Mouse (Mus musculus): ENCODE measurements around the gene Tarbp1. TPM values are rescaled to one million over a fixed set of nuclear protein-coding genes. Genes with fewer than 3 reads are reported as not detected.

Gene Tarbp1
- polyA plus RNA-seq, 2 experiments = 3.3 to 8.2 TPM

- ATAC-seq (ENCODE audit: low FRiP score, low read depth) (no peak), DNase-seq (ENCODE audit: low spot score) (no peak)
- no peak overlapping the region for H3K4me2 ChIP-seq (replicated peaks; ENCODE audit: low read depth, low read length, severe bottlenecking)
- no peaks in the 10 kb centered on the region for H3K9me3 ChIP-seq (ENCODE audit: control insufficient read depth, low read length)
- WGBS = 86% methylated on average over 7 of the region's 7 CpGs
- no peak overlapping the region for H3K4me3 ChIP-seq (replicated peaks; ENCODE audit: low read length)
- H3K27me3 ChIP-seq (ENCODE audit: control insufficient read depth, insufficient read depth, low read length) = no peaks in the 10 kb centered on the region
- no peak overlapping the region for H3K9ac ChIP-seq (ENCODE audit: low read depth, low read length, severe bottlenecking)
- no peaks in the 10 kb centered on the region for H3K36me3 ChIP-seq (ENCODE audit: control insufficient read depth, insufficient read depth, low read length)
- no peak overlapping the region for H3K27ac ChIP-seq (replicated peaks; ENCODE audit: low read depth, low read length)
- H3K4me1 ChIP-seq (ENCODE audit: control insufficient read depth, insufficient read depth, low read length) = no peaks in the 10 kb centered on the region
- TF ChIP-seq POLR2A (IDR thresholded peaks at IDR 0.05; ENCODE audit: borderline replicate concordance, extremely low read depth, insufficient read depth, insufficient read length) = no peak
These were observed 93.6 kb downstream of the Tarbp1 start for GRCm38 (mm10) chr8:126381299-126381698.

- no peaks in the 10 kb centered on the region for H3K9me3 ChIP-seq (ENCODE audit: control insufficient read depth, low read length)
- DNase-seq (ENCODE audit: low spot score) = peak; percentile 8
- H3K4me3 ChIP-seq (replicated peaks; ENCODE audit: low read length) = no peak overlapping the region
- no peak overlapping the region for H3K9ac ChIP-seq (ENCODE audit: low read depth, low read length, severe bottlenecking)
- TF ChIP-seq POLR2A (IDR thresholded peaks at IDR 0.05; ENCODE audit: borderline replicate concordance, extremely low read depth, insufficient read depth, insufficient read length) = no peak
- WGBS = 47% methylated on average over 2 of the region's 2 CpGs
- no peaks in the 10 kb centered on the region for H3K4me1 ChIP-seq (ENCODE audit: control insufficient read depth, insufficient read depth, low read length)
- no peak overlapping the region for H3K27ac ChIP-seq (replicated peaks; ENCODE audit: low read depth, low read length)
- no peak overlapping the region for H3K4me2 ChIP-seq (replicated peaks; ENCODE audit: low read depth, low read length, severe bottlenecking)
- no peaks in the 10 kb centered on the region for H3K36me3 ChIP-seq (ENCODE audit: control insufficient read depth, insufficient read depth, low read length)
- no peak for ATAC-seq (ENCODE audit: low FRiP score, low read depth)
- no peaks in the 10 kb centered on the region for H3K27me3 ChIP-seq (ENCODE audit: control insufficient read depth, insufficient read depth, low read length)
These were observed 94.7 kb downstream of the Tarbp1 start for GRCm38 (mm10) chr8:126380141-126380540.

- Histone ChIP-seq H3K36me3 (ENCODE audit: control insufficient read depth, insufficient read depth, low read length) (no peaks in the 10 kb centered on the region), H3K4me3 (replicated peaks; ENCODE audit: low read length) (no peak overlapping the region), H3K4me2 (replicated peaks; ENCODE audit: low read depth, low read length, severe bottlenecking) (no peak overlapping the region), H3K4me1 (ENCODE audit: control insufficient read depth, insufficient read depth, low read length) (no peaks in the 10 kb centered on the region), H3K27me3 (ENCODE audit: control insufficient read depth, insufficient read depth, low read length) (no peaks in the 10 kb centered on the region), H3K9ac (ENCODE audit: low read depth, low read length, severe bottlenecking) (no peak overlapping the region), H3K27ac (replicated peaks; ENCODE audit: low read depth, low read length) (no peak overlapping the region), H3K9me3 (ENCODE audit: control insufficient read depth, low read length) (no peaks in the 10 kb centered on the region)
- no peak for TF ChIP-seq POLR2A (IDR thresholded peaks at IDR 0.05; ENCODE audit: borderline replicate concordance, extremely low read depth, insufficient read depth, insufficient read length)
- ATAC-seq (ENCODE audit: low FRiP score, low read depth) (no peak), DNase-seq (ENCODE audit: low spot score) (no peak)
- 91% methylated on average over 6 of the region's 6 CpGs for WGBS
These were observed 95.3 kb downstream of the Tarbp1 start for GRCm38 (mm10) chr8:126379580-126379979.

Other genes starting within 250 kb of the Tarbp1 start
- 1.8 TPM in 2 replicates for gene Slc35f3, start 176.5 kb downstream of the Tarbp1 start, polyA plus RNA-seq (2012; rRNA removed)
- 1.7 and 1.8 TPM in 2 replicates for gene Slc35f3, start 176.5 kb downstream of the Tarbp1 start, polyA plus RNA-seq (2014; fragmentation: Nextera tagmentation; extraction: Ambion mirVana)
- gene Coa6, start 52.5 kb downstream of the Tarbp1 start, polyA plus RNA-seq (2012; rRNA removed) = 38.9 and 46.5 TPM in 2 replicates
- 48.5 and 51.1 TPM in 2 replicates for gene Coa6, start 52.5 kb downstream of the Tarbp1 start, polyA plus RNA-seq (2014; fragmentation: Nextera tagmentation; extraction: Ambion mirVana)
- gene Irf2bp2, start 118.9 kb upstream of the Tarbp1 start, polyA plus RNA-seq (2012; rRNA removed) = 44.5 and 58.6 TPM in 2 replicates
- gene Irf2bp2, start 118.9 kb upstream of the Tarbp1 start, polyA plus RNA-seq (2014; fragmentation: Nextera tagmentation; extraction: Ambion mirVana) = 10.0 and 10.1 TPM in 2 replicates

Data from limb, embryonic 14.5 days (tissue).